Mouse (Mus musculus) granulocyte monocyte progenitor cell, adult 5-6 weeks (primary cell): ENCODE measurements around the gene Larp4. TPM values are rescaled to one million over a fixed set of nuclear protein-coding genes. Genes with fewer than 3 reads are reported as not detected.

Experiments
- ATAC-seq: replicated peaks from 2 replicates; pipeline ENCODE4 v1.8.0; 2016; ENCODE audit warnings: mild to moderate bottlenecking, moderate TSS enrichment, inconsistent platforms; ENCODE audit not compliant: poor library complexity, severe bottlenecking
- total RNA-seq, 2 experiments: library from RNA; stranded (forward) in 1 of 2; stranded (reverse) in 1 of 2; fragments of 200-712, 200-1000 nt in 1 of 2; fragments of >200 nt in 1 of 2; fragmentation: Nextera tagmentation in 1 of 2; gene quantifications; 2 replicates each; pipeline ENCODE4 v1.2.3; 2014 to 2017

Larp4 gene
- total RNA-seq, 2 experiments from 2014 or later: 77.6 to 99.3 TPM

DNA sequence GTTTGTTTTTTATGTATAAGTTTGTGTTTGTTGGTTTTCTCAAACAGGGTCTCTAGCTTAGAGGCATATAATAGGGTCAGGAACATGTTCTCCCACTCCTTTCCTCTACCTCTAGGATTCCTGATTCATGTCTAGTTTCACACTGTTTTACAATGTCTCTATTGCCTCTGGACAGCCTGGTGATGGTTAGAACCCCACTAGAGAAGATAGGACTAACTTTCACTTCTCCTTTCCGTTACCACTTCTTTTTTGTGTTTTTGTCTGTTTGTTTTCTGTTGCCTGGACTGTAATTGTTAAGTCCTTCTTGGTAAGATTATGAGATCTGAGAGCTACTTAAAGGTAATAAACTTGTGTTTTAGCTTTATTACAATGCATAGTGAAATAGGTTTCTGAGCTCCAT, 29.5 kb downstream of the Larp4 start:
- ATAC-seq: peak; percentile 59

GRCm38 (mm10) chr15:100004677-100005273, 34.9 kb downstream of the Larp4 start:
- peak; percentile 48; the same call in 1 of the 2 replicates for ATAC-seq

- ATAC-seq: no peak
Measured at GRCm38 (mm10) chr15:100006180-100006579, 36.3 kb downstream of the Larp4 start.

- ATAC-seq: no peak
Measured at GRCm38 (mm10) chr15:100018280-100018899, 48.5 kb downstream of the Larp4 start.

- ATAC-seq: no peak
Measured at GRCm38 (mm10) chr15:100021175-100021574, 51.3 kb downstream of the Larp4 start.

GRCm38 (mm10) chr15:100022923-100023322, 53.1 kb downstream of the Larp4 start:
- peak; percentile 50 for ATAC-seq

- ATAC-seq: no peak
Measured at GRCm38 (mm10) chr15:100025076-100025834, 55.4 kb downstream of the Larp4 start.

DNA sequence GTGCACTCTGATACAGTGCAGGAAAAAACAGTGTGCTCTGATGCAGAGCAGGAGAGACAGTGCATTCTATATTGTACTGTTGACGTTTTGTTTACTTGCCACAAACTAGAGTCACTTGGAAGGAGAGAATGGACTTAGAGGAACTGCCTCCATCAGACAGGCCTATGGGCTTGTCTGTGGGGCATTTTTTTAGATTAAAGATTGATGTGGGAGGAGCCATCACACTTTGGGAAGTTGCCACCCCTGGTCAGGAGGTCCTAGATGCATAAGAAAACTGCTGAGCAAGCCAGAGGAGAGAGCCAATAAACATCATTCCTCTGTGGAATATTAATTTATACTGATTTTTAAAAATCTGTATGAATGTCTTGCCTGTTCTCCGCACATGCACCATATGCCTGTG, 58.3 kb downstream of the Larp4 start:
- no peak for ATAC-seq

GRCm38 (mm10) chr15:100029497-100029896, 59.6 kb downstream of the Larp4 start:
- no peak for ATAC-seq

- no peak for ATAC-seq
Measured at GRCm38 (mm10) chr15:100029900-100030299, 60.0 kb downstream of the Larp4 start.

GRCm38 (mm10) chr15:100032546-100032945, 62.7 kb downstream of the Larp4 start:
- ATAC-seq: no peak

- ATAC-seq: peak; percentile 71
Measured at GRCm38 (mm10) chr15:100038470-100038971, 68.7 kb downstream of the Larp4 start, which contains the start of gene Dip2b. Gene Dip2b (plus strand): TSS chr15:100038664.

GRCm38 (mm10) chr15:100039001-100039701, 69.3 kb downstream of the Larp4 start:
- peak; percentile 47 for ATAC-seq

GRCm38 (mm10) chr15:100040541-100041266, 70.8 kb downstream of the Larp4 start:
- ATAC-seq: no peak

DNA sequence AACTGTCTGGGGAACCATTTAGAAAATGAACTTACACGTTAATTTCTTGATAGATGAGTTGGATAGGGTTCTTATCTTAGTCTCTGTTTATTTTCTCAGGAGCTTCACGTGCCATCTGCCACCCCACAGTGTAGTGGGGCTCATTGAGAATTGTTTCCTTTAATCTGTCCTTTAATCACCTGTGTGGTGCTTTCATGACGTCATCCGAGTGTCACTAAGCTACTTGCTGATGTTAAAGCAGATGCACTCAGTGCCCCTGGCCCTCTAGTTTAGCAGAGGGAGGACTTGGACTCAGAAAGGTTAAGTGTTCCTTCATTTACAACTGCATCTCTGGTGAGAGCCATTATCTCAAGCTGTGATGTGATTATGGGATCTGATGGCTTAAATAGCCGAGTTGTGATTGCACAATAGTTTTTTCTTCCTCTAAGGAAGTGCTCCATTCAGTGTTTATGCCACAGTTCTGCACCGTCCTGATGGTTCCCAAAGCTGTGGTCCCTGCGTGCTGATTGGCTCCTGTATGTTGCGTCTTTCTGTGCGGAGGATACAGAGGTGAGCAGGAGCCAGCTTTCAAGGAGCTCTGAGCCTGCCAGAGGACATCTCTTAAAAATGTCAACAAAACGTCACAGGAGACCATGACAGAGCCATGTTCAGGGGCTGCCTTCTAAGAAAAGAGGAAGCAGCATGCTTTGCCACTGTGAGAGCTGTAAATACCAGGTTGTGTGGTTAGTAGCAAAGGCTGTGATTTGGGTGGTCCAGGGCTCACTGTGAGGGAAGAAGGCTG, 71.6 kb downstream of the Larp4 start:
- peak; percentile 65 for ATAC-seq

DNA sequence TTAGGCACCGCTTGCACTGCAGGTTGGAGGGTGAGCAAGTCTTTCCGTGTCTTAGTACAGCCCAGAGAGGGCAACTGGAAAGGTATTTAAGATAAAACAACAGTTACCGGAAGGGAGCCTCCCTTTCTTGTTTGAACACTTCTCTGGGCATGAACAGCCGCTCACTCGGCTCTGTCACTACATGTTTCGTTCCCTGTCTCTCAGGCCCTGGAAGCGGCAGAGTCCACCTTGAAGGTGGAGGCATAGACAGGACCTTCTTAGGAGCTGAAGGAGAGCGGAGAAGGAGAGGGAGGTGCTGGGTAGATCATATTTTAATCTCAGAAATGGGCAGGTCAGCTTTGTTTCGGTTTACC, 72.2 kb downstream of the Larp4 start:
- ATAC-seq: no peak

DNA sequence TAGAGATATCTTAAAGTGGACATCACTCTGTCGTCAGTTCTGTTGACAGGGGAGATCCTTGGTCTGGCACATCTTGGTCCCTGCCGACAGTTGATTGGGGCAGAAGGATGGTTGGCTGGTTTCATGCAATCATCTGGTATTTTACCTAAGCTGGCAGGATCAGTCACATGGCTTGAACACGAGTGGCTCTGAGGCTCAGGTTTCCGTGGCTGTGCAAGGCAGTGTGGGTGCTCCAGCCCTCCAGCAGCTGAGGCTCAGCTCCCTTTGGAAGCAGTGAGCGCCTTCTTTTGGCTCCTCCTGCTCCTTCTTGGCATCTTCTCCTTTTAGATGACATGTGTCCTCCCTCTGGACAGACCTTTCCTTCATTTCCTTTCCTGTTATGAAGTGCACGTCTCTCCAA, 75.7 kb downstream of the Larp4 start:
- no peak for ATAC-seq

DNA sequence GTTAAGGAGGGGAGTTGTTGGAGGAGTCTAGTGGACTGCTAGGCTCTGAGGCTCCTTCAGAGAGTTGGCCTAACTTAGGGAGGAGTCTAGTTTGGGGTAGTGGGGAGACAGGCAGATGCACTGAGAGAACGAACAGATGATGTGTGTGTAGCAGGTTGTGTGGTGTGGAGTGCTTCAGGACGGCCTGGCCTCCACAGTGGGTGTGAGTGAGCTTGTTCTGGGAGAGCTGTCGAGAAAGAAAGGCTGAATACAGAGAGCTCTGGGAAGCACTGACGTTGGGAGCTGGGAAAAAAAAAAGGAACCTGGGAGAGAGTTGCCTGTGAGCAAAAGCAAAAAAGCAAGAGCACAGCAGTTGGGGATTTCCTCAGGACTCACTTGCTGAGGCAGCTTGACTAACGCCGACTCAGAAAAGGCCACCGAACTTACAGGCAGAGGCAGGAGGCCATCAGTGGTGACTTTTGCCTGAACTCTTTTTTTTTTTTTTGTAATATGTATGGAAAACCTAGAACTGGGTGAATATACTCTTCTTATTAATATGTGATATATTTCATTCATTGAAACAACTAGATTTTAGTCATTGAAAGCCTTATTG, 79.7 kb downstream of the Larp4 start:
- ATAC-seq: no peak

DNA sequence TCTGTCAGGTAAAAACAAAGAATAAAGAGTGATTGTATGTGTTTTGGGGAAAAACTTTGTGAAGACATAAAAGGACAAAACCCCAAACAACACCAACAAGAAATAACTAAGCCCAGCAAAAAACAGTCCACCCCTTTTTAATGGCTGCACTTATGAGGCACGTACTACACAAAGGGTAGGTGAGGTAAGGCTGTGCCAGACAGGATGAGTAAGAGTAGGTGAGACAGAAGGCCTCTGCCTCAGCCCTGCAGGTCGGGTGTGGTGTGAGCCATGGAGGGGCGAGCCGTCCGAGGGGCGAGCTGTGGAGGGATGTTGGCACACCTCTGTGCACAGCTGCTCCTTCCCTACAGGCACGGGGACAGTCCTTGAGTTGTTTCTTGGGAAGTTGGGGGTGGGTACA, 81.1 kb downstream of the Larp4 start:
- no peak for ATAC-seq
